Mouse (Mus musculus) G1E (cell line): ENCODE measurements at regions not wholly inside any gene's neighbourhood (a gene's known extent, or its start where the extent isn't known, plus 50 kb on each side); places are given as distances from the start of the nearest gene placed in this dataset.

Experiments
- ATAC-seq: 2 replicates; pipeline ENCODE4 v1.8.0; 2016; ENCODE audit warnings: mild to moderate bottlenecking; ENCODE audit not compliant: insufficient number of reproducible peaks, poor library complexity, low FRiP score, severe bottlenecking; ENCODE audit errors: extremely low read depth
- DNase-seq: peaks from one replicate; pipeline ENCODE4 v3.0.0; 2012; ENCODE audit warnings: low spot score
- H3K27me3 ChIP-seq: 2 replicates; pipeline ENCODE4 v1.6.1; 2012; ENCODE audit warnings: mild to moderate bottlenecking, low read length, inconsistent platforms; ENCODE audit not compliant: insufficient read depth
- H3K36me3 ChIP-seq: replicated peaks from 2 replicates; pipeline ENCODE3; 2012; ENCODE audit warnings: mild to moderate bottlenecking, inconsistent platforms
- H3K4me1 ChIP-seq: 2 replicates; pipeline ENCODE4 v1.6.1; 2012; ENCODE audit warnings: low read depth, low read length, inconsistent platforms, mixed read lengths; ENCODE audit not compliant: insufficient read depth
- H3K4me3 ChIP-seq: 2 replicates; pipeline ENCODE4 v1.5.1; 2012; ENCODE audit warnings: low read depth, mild to moderate bottlenecking, inconsistent platforms, low read length, moderate library complexity, mixed read lengths
- H3K9me3 ChIP-seq: replicated peaks from 2 replicates; pipeline ENCODE4 v1.6.1; 2012; ENCODE audit warnings: inconsistent platforms
- CTCF ChIP-seq: IDR thresholded peaks from 2 replicates; pipeline ENCODE4 v1.5.1; 2012; ENCODE audit warnings: low read depth, low read length, inconsistent platforms, mixed read lengths
- GATA1 ChIP-seq: IDR thresholded peaks from 2 replicates; pipeline ENCODE4 v1.6.1; 2012; ENCODE audit warnings: borderline replicate concordance, low read length, inconsistent platforms, mixed read lengths
- GATA2 ChIP-seq: IDR thresholded peaks from 2 replicates; pipeline ENCODE4 v1.6.1; 2012; ENCODE audit warnings: low read depth, low read length, inconsistent platforms, borderline replicate concordance
- POLR2AphosphoS5 ChIP-seq: IDR thresholded peaks from 2 replicates; pipeline ENCODE4 v1.6.1; 2012; ENCODE audit warnings: low read depth, low read length, inconsistent platforms; ENCODE audit not compliant: insufficient replicate concordance
- TAL1 ChIP-seq: conservative IDR thresholded peaks from 2 replicates; pipeline ENCODE4 v1.6.1; 2012; ENCODE audit warnings: low read depth, low read length, inconsistent platforms, mixed read lengths

DNA sequence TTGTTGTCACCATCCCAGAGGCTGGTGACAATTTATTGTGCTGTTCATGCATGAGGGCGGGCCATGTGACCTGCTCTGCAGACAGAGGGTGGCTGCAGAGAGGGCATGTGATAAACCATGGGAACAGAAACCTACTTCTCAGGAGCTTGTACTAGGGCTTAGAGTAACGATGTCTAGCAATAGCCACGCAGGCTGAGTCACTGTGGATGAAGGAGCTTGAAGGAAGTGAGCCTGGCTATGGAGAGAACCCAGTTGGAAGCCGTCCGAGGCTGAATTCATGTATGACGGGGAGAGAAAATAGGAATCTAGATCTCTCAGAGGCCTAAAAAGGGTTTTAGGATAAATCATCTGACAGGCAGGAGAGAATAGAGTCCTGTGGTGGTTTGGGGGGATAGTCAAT lies 988.0 kb downstream of the 4930447A16Rik start:
- DNase-seq (no peak), ATAC-seq (no peak)
- TF ChIP-seq TAL1, result no peak
- no peak for TF ChIP-seq GATA2
- TF ChIP-seq GATA1, result no peak
- no peak for TF ChIP-seq POLR2AphosphoS5
- TF ChIP-seq CTCF, result no peak
- Histone ChIP-seq H3K4me1 (peaks cover 4% of the 10 kb centered on the region), H3K4me3 (no peak overlapping the region), H3K27me3 (peaks cover 17% of the 10 kb centered on the region), H3K9me3 (no peaks in the 10 kb centered on the region), H3K36me3 (no peaks in the 10 kb centered on the region)

DNA sequence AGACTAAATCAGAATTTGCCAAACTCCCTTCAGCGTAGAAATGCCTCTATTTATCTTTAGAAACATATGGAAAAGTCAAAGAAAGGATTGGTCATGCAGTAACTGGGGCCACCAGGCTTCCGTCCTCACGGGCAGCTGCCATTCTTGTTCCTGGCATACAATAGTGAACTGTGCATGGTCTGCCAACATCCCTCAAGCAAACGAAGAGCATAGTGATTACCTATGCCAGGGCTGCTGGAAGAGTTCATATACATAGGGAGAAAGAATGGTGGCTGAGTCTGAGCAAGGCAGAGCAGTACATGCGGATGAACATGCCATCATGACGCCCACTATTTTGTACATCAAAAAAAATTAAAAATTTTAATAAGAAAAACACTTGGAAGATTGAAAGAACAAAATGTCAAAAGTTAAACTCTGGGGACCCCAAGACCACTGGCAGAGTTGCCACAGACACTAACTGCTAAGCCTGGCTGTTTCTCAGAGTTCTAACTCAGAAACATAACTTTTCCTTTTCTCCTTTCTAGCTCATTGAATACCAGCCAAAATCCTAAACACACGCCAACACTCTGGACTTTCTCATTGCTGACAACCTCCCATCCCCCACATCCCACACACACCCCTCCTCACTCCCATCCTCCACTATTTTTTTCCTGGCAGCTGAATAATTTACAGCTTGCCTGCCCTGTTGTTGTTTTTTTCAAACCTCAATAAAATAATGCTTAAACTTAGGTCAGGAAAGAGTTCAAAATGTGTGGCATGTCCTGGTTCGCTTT lies 989.1 kb downstream of the 4930447A16Rik start:
- no peaks in the 10 kb centered on the region for H3K36me3 ChIP-seq
- TF ChIP-seq POLR2AphosphoS5 (no peak), CTCF (no peak), GATA2 (no peak), GATA1 (no peak), TAL1 (no peak)
- DNase-seq (no peak), ATAC-seq (no peak)
- H3K4me3 ChIP-seq, result no peak overlapping the region
- H3K27me3 ChIP-seq, result peaks cover 10% of the 10 kb centered on the region; the same call in 1 of the 2 replicates
- H3K4me1 ChIP-seq, result peaks cover 4% of the 10 kb centered on the region
- no peaks in the 10 kb centered on the region for H3K9me3 ChIP-seq

DNA sequence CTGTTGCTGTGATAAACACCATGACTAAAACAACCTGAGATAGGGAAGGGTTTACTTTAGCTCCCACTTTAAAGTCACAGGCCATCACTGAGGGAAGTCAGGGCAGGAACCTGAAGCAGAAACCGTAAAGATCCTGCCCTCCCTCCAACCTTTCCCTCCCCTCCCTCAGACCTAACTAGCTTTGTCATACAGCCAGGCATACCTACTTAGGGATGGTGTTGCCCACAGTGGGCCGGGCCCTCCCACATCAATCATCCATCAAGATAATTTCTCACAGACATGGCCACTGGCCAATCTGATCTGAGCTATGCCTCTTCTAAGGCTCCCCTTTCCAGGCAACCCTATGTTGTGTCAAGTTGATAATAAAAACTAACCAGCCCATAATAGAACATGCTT lies 989.7 kb downstream of the 4930447A16Rik start:
- Histone ChIP-seq H3K4me1 (peaks cover 4% of the 10 kb centered on the region), H3K27me3 (peaks cover 8% of the 10 kb centered on the region; the same call in 1 of the 2 replicates), H3K4me3 (no peak overlapping the region), H3K36me3 (no peaks in the 10 kb centered on the region), H3K9me3 (no peaks in the 10 kb centered on the region)
- ATAC-seq (no peak), DNase-seq (no peak)
- TF ChIP-seq POLR2AphosphoS5, result no peak
- no peak for TF ChIP-seq GATA2
- no peak for TF ChIP-seq CTCF
- TF ChIP-seq GATA1, result no peak
- no peak for TF ChIP-seq TAL1

DNA sequence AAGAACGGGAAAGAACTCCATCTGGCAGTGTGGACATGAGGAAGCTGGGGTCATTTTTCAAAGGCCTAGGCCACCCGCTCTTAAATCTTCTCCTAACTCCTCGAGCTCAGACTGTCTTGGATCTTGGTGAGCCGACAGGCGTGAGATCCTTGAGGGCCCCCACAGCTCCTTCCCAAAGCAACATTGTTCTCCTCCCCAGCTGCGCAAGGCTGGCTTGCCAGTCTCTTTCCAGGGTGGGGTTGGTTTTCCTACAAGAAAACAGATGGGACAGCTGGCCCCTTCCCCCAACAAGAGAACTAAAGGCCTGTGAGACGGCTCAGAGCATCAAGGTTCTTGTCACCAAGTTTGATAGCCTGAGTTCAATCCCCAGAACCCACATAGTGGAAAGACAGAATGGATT lies 994.3 kb downstream of the 4930447A16Rik start:
- DNase-seq (no peak), ATAC-seq (no peak)
- H3K27me3 ChIP-seq, result peaks cover 23% of the 10 kb centered on the region
- H3K4me3 ChIP-seq, result no peak overlapping the region
- no peaks in the 10 kb centered on the region for H3K4me1 ChIP-seq
- no peaks in the 10 kb centered on the region for H3K36me3 ChIP-seq
- TF ChIP-seq CTCF, result no peak
- no peak for TF ChIP-seq GATA1
- no peak for TF ChIP-seq POLR2AphosphoS5
- no peak for TF ChIP-seq TAL1
- no peak for TF ChIP-seq GATA2
- no peaks in the 10 kb centered on the region for H3K9me3 ChIP-seq

DNA sequence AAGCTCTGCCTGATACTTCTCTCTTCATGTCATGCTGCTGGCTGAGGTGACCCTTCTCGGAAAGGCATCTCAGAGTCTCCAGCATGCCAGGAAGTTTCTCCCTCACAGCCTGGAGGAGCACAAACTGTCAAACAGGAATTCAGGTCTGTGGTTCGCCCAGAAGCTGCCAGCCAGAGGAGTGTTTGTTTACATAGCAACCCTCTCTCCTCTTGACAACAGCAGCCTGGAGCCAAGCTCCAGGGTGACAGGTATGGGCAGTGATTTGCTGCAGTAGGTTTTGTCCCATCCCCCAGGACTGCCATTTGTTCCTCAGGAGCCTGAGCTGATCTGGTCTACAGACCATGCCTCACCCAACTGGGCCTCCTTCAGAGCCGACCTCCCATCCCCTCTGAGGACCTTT lies 995.4 kb downstream of the 4930447A16Rik start:
- Histone ChIP-seq H3K4me3 (no peak overlapping the region), H3K9me3 (no peaks in the 10 kb centered on the region), H3K36me3 (no peaks in the 10 kb centered on the region), H3K4me1 (no peaks in the 10 kb centered on the region), H3K27me3 (peaks cover 21% of the 10 kb centered on the region)
- TF ChIP-seq TAL1, result no peak
- TF ChIP-seq CTCF, result no peak
- TF ChIP-seq GATA2, result no peak
- TF ChIP-seq POLR2AphosphoS5, result no peak
- no peak for ATAC-seq
- DNase-seq, result no peak

DNA sequence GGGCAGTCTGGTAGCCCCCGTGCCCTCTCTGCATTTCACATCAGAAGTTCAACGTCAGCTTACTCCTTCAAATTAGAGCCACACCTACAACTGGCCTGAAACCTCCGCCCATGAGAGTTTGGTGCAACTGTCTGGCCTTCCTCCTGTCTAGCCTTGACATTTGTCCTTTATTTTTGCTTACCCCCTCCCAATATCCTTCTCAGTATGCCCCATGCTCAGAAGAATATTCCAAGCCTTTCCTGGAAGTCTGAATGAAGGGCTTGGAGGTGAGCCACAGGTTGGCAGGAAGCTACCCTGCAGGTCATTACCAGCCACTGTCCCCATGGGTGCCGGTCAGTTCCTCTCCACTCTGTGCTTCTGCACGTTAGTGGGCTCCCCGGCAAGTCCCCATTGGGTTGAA lies 997.4 kb downstream of the 4930447A16Rik start:
- no peak for TF ChIP-seq CTCF
- TF ChIP-seq POLR2AphosphoS5, result no peak
- no peak for TF ChIP-seq GATA2
- no peak for TF ChIP-seq TAL1
- no peak for TF ChIP-seq GATA1
- Histone ChIP-seq H3K4me3 (no peak overlapping the region), H3K36me3 (no peaks in the 10 kb centered on the region), H3K9me3 (no peaks in the 10 kb centered on the region), H3K27me3 (peaks cover 23% of the 10 kb centered on the region), H3K4me1 (no peaks in the 10 kb centered on the region)
- DNase-seq (no peak), ATAC-seq (no peak)
